Mouse (Mus musculus): ENCODE data around the gene Sptlc2.
A peak's percentile ranks its signal among the peaks of the same experiment; 100 is the strongest.

Gene Sptlc2

DNA sequence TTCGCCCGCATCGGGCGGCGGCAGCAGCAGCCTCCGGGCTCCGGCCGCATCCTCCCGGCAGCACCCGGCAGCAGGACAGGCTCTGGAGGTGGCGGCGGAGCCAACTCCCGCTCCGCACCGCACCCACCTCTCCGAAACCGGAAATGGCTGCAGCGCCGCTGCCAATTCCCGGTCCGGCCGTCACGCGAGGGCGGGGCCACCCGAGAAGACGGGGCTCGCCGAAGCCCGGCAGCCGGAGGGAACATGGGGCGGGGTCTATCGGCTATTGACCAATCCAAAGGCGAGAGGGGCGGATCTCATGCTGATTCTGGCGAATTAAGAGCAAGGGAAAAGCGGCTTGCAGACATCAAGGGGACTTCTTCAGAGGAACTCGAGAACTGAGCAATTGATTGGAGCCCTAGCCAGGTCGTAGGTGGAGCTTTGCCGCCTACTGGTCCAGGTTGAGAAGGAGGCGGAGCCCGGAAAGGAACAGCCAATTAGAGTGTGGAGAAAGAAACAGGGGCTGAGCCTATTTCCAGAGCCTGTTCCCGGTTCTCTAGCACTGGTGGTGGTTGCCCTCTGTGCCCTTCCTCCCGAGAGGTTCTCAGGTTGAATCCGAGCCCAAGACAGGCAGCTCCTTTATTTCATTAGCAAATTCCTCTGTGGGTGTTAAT lies at the start of gene Sptlc2:
TSS of gene Sptlc2 (minus strand) at position 234 of the 653 bp plus-strand sequence.
- DNase-seq (ENCODE audit: low spot score in 2 of 2): peak; percentile 96 to 99

DNA sequence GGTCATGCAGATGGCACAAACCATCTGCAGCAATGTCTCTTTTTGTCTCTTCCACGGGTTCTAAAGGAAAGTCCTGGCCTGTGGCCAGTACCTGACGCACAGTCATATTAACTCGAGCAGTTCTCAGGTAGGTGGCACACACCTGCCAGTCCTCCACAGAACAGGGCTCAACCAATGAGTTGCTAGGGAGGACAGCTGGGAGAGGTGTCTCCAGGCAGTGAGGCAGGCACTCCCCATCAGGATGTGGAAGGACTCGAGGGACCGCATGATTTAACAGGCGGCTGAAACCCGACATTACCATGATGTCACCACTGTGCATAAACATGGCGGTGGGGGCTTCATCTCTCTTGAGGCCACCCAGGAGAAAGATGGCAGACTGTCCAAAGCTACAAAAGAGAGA lies 40.7 kb upstream of the Sptlc2 start:
- no peak for DNase-seq (ENCODE audit: low spot score in 2 of 2)

- DNase-seq (ENCODE audit: low spot score in 2 of 2): no peak
Observed at GRCm38 (mm10) chr12:87428295-87428694, 40.1 kb upstream of the Sptlc2 start.

- DNase-seq (ENCODE audit: low spot score in 2 of 2): no peak
Observed at GRCm38 (mm10) chr12:87426354-87427031, 38.3 kb upstream of the Sptlc2 start.

GRCm38 (mm10) chr12:87424516-87424915 lies 36.4 kb upstream of the Sptlc2 start:
- no peak for DNase-seq (ENCODE audit: low spot score in 2 of 2)

GRCm38 (mm10) chr12:87423700-87424099 lies 35.5 kb upstream of the Sptlc2 start:
- no peak for DNase-seq (ENCODE audit: low spot score in 2 of 2)

DNA sequence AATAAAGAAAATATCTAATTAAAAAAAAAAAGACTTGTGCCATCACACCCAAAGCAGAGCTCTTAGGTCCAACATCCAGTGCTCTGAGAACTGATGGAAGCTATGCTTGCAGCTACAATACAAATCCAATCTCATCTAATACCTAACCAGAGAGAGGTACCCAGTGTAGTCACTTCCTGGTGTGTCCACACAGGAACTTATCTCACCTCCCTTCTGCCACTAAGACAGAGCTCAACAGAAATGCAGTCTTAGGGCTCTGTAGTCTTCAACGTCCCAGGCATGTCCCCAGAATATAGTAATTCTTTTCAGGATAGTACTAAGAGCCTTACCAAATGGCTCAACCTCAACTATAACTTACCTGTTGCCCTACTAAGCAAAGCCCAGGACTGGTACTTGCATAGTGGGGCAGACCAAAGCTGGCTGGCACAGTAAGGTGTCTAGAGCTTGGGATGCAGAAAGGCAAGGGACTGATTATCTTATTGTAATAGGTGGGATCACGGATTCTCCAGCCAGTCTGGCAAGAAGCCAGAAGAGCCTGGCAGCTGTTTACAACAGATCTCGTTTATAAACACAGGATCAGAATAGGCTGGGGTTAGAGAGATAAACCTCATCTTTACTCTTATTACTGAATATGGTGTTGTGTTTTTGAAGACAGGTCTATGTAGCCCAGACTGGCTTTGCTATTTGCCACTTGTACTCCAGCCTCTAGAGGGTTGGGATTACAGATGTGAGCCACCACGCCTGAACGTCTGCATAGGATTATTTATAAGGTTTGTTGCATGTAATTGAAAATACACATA lies 33.8 kb upstream of the Sptlc2 start:
- DNase-seq (ENCODE audit: low spot score in 2 of 2): no peak

DNA sequence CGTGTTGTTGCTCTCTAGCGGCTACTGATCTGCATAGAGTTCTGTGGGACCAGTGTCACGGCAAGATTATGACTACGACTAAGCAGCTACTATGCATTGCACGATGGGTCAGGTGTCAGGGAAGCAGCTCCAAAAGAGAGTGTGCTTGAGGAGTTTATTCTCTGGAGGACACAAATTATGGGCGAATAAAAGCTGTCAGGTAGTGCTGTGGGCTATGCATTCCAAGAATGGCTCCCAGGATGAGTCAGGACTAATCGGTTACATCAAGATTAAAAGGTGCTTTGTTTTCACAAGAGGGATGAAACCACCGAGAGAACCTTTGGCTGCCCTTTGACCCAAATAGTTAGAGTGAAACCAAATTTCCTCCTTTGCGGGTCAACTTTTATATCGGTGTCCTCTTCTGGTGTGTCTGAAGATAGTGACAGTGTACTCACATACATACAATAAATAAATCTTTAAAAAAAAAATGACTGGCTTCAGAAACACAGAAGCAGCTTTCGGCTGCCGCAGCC lies 31.9 kb upstream of the Sptlc2 start:
- no peak for DNase-seq (ENCODE audit: low spot score in 2 of 2)

DNA sequence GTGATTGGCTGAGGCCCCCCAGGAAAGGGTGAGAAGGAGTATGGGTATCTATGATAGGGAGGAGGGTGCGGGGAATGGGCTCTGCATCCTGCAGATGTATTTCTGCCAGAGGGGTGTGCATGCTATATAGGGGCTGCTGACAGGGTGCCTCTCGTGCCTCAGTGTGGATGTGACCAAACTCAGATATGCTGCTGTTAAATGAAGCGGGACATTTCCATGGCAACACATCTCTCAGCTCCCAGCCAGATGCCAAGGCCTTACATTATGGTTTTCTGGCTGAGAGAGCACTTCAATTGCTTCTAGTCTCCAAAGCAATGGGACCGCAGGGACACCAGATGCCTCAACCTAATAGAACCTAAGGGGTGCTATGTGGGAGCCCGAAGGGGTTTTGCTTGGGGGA lies 30.8 kb upstream of the Sptlc2 start:
- no peak for DNase-seq (ENCODE audit: low spot score in 2 of 2)

GRCm38 (mm10) chr12:87416690-87417089 lies 28.5 kb upstream of the Sptlc2 start:
- peak in 1 of 2 experiments; percentile 18 for DNase-seq (ENCODE audit: low spot score in 2 of 2)

GRCm38 (mm10) chr12:87415358-87415757 lies 27.2 kb upstream of the Sptlc2 start:
- no peak for DNase-seq (ENCODE audit: low spot score in 2 of 2)

- DNase-seq (ENCODE audit: low spot score in 2 of 2): peak; percentile 55 to 69
Observed at GRCm38 (mm10) chr12:87413179-87413790, 25.1 kb upstream of the Sptlc2 start.

DNA sequence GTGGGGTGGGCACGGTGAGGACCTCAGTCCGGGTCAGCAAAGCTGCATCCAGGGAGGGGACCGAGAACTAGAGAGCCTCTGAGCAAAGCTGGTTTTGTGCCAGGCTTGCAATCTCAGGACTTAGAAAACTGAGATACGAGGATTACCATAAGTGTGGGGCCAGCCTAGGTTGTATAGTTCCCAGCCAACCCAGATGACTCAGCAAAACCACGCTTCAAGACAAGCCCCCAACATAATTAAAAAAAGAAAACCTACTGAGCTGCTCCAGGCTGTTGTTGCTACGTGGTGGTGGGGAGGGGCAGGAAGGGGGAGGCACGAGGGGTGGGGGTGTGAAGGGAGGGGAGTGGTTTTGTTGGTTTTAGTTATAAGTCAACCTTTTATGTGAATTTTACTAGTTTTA lies 22.8 kb upstream of the Sptlc2 start:
- no peak for DNase-seq (ENCODE audit: low spot score in 2 of 2)

GRCm38 (mm10) chr12:87409123-87409522 lies 21.0 kb upstream of the Sptlc2 start:
- DNase-seq (ENCODE audit: low spot score in 2 of 2): no peak

GRCm38 (mm10) chr12:87407869-87408605 lies 19.9 kb upstream of the Sptlc2 start:
- no peak for DNase-seq (ENCODE audit: low spot score in 2 of 2)

DNA sequence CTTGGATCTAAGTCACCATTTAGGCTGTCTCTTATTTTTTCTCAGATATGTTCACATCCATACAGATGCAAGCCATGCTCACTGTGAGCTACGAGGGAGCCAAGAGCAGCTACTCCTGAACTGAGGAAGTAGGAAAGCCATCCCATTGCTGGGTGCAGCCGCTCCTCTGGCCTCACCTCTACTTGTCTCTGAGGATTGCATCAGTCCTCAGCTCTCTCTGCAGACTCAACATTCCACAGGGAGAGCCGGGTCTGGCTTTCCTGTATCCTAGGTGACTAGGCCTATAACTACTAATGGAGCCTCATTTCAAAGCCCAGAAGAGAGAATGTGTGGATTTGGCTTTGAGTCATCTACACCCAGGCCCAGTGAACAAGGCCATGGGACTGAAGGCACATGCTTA lies 17.6 kb upstream of the Sptlc2 start:
- no peak for DNase-seq (ENCODE audit: low spot score in 2 of 2)

DNA sequence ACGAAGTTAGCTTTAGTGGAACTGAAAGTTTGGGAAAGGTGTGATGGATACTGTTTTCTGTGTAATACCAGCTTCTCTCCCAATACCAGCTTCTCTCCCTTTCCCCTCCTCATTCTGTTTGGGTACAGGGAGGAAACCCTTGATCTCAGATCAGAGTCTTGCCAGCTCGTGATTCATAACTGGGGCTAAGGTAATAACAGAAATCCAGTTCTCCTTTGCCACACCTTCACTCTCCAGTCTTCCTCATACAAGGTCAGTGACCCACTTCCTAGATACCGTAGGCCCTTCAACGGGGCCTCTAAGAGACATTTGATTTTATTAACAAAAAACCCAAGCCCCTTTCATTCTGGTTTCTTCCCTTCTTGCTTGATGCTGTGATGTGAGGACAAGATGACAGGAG lies 17.0 kb upstream of the Sptlc2 start:
- DNase-seq (ENCODE audit: low spot score in 2 of 2): no peak

DNA sequence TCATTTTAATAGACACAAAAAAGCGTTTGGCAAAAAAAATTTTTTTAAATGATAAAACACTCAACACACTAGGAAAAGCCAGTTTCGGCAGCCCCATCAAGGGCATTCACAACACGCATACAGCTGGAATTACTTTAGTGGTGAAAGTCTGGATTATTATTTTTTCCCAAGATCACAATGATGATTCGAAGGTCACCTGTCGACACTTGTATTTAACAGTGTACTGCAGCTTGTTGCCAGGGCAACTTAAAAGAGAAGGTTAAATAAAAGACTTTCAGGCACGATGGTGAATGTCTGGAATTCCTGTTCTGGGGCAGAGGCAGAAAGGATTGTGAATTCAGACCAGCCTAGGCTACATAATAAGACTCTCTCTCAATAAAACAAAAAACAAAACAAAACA lies 13.7 kb upstream of the Sptlc2 start:
- DNase-seq (ENCODE audit: low spot score in 2 of 2): no peak

DNA sequence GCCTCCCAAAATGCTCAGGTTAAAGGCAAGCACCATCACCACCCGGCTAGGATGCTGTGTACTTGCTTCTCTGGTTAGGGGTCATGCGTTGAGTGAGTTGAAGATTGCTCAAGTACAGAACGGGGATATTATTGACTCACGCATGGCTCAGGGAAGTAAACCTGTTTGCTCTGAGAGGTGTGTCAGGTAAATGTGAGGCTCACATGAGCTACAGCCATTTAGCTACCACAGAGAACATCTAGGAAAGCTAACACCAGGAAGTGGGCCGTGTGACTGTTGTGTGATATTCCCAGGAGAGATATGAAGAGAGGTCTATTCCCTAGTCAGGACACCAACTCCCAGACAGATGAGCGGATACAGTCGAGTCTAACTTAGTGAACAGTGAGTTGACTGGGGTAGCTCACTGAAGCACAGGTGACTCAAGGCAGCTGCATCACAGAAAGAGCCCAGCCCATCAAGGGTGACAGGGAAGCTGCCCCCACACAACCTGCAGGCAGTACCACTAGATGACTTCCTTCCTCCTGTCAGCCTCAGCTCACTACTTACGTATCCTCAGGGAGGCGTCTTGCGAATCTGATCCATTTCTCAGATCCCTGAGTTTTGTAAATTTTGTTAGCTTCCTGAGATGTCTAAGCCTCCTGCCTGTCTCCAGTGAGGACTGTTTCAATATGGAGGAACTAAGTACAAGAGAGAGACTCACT lies 11.1 kb upstream of the Sptlc2 start:
- no peak for DNase-seq (ENCODE audit: low spot score in 2 of 2)

- no peak for DNase-seq (ENCODE audit: low spot score in 2 of 2)
Observed at GRCm38 (mm10) chr12:87397811-87398417, 9.8 kb upstream of the Sptlc2 start.

Measured in frontal cortex, postnatal 25 days (tissue).